Mouse (Mus musculus) gastrocnemius, adult 18-20 months (tissue): ENCODE data around the gene Kdm4b. TPM values are rescaled to one million over a fixed set of nuclear protein-coding genes. Genes with fewer than 3 reads are reported as not detected.
A peak's percentile ranks its signal among the peaks of the same experiment; 100 is the strongest.

ENCODE experiments used
- DNase-seq: peaks from one replicate; pipeline ENCODE4 v3.0.0; 2021; ENCODE audit warnings: low spot score
- total RNA-seq, 2 experiments: library from RNA; stranded (reverse); gene quantifications; 2 replicates each; pipeline ENCODE4 v1.2.3; 2021

Kdm4b gene
- total RNA-seq, 2 experiments from 2014 or later = 20.1 to 23.1 TPM

DNA sequence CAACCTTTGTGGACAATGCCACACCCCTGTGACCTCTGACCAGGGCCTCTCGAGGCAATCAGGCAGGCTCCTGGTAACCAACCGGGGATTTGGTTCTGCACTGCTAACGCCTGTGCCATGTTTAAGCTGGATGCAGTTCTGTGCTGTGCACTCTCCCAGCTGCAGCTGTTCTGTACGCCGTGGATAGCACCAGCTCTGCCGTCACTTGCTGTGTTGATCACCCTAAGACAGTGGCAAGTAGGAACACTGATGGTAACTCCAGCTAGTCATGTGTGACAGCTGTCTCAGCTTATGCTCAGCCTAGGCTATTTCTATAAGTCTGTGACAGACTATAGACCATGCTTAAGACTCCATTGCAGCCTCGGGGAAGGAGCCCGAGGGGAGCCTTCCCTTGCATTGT, 57.1 kb downstream of the Kdm4b start:
- DNase-seq = no peak

GRCm38 (mm10) chr17:56384903-56385302, 59.0 kb downstream of the Kdm4b start:
- no peak for DNase-seq

GRCm38 (mm10) chr17:56387612-56388011, 61.8 kb downstream of the Kdm4b start:
- no peak for DNase-seq

DNA sequence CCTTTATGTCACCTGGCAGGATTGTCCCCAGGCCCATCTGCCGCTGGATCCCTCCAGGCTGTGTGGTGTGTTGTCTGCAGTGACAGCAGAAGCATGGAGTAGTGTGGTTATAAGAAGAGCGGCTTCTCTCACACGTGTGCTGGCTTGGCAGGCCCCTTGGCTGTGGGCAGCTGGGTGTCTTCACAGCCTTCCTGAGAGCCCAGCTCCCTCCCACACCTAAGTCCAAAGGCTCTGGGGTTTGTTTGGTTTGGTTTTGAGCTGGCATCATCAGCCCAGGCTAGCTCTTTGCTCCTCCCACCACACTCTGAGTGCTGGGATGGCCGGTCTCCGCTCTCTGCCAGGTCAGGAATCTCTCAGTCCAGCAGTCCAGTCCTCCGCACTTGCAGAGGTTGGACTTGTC, 67.4 kb downstream of the Kdm4b start:
- DNase-seq = no peak

GRCm38 (mm10) chr17:56393889-56394288, 68.0 kb downstream of the Kdm4b start:
- no peak for DNase-seq

GRCm38 (mm10) chr17:56396051-56396450, 70.2 kb downstream of the Kdm4b start:
- DNase-seq = no peak

GRCm38 (mm10) chr17:56400221-56400620, 74.4 kb downstream of the Kdm4b start:
- peak; percentile 18 for DNase-seq

DNA sequence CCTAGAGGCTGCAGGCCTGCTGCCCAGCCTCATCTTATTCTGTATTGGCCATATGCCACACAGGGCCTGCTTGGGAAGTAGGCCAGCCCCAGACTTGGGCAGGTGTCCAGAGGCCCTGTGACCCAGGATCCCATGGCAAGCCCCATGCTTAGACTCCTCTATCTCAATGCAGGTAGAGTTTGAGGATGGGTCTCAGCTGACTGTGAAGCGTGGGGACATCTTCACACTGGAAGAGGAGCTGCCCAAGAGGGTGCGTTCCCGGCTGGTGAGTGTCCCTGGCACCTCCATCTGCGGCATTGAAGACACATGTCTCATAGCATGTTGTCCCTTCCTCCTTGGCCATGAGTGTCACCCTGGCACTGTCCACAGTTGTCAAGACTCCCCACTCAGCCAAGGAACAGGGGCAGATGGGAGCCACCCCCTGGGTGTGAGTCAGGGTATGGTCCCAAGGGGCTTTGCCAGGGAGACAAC, 75.2 kb downstream of the Kdm4b start:
- DNase-seq = peak; percentile 74

DNA sequence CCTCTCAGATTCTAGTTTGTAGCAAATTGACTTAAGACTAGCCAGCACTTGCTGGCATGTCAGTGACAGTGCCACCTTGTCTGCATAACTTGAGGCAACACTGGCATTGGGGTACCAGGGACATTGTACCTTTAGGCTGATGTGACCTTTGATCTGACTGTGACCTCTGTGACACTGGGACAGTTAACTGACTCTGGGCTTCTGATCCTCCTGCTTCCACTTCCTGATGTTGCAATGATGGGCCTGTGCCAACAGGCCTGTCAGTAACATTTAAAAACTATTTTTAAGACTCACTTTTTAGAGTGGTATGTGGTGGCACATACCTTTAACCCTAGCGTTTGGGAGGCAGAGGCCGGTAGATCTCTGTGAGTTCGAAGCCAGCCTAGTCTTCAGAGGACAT, 79.5 kb downstream of the Kdm4b start:
- no peak for DNase-seq

- no peak for DNase-seq
Observed at GRCm38 (mm10) chr17:56405856-56406840, 80.3 kb downstream of the Kdm4b start.

DNA sequence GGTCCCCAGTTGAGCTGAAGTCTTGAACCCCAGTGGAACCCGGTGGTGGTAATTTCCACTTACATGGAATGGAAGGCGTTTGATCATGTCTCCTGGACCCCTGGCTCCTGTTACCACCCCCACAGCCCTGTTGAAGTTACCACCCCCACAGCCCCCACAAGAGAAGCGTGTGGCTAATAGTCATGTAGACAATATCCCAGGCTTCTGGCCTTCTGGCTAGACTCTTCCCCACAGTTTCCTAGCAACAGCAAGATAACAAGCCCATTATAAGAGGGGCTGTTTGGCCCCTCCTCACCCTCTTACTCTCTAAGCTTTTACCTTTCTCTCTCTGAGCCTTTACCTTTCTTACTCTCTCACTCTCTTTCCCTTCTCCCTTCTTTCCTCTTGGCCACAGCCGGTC, 81.0 kb downstream of the Kdm4b start:
- DNase-seq = no peak

DNA sequence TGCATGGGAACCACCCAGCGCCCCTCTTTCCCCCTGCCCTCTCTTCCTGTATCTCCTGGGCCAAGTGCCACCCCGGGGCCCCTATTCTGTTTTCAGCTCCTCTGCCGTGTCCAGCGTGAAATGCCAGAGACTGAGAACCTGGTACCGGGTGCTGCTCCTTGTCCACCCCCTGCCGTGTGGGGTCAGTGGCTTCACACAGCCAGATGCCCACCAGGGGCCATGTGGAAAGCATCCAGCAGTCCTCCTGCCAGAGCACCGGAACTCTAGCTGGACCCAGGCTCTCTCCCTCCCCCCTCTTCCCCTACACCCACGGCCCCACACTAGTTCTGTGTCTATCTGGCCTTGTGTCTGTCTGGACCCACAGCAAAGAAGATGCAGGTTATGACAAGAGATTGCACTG, 81.5 kb downstream of the Kdm4b start:
- DNase-seq = no peak

GRCm38 (mm10) chr17:56408965-56409625, 83.2 kb downstream of the Kdm4b start:
- no peak for DNase-seq

- DNase-seq = no peak
Observed at GRCm38 (mm10) chr17:56409759-56410158, 83.9 kb downstream of the Kdm4b start.

GRCm38 (mm10) chr17:56411437-56411836, 85.6 kb downstream of the Kdm4b start:
- DNase-seq = no peak

DNA sequence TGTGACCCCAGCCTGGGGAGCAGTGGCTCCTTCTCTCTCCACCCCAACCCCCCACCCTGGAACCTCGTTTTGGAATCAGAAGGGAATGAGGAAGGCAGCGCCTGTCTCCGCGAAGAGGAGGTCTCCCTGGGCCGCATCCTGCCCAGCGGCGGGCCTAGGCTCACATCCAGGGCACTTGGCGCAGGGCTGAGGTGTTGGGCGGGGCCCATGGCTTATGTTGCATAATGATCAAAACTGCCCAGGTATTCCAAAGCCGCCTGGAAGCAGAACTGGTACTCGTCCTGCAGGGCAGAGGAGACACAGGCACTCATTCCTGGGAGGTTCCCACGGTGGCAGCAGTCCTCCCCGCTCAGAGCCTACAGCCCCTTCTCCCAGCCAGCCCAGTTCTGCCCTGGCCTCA, 87.3 kb downstream of the Kdm4b start:
- DNase-seq = no peak

DNA sequence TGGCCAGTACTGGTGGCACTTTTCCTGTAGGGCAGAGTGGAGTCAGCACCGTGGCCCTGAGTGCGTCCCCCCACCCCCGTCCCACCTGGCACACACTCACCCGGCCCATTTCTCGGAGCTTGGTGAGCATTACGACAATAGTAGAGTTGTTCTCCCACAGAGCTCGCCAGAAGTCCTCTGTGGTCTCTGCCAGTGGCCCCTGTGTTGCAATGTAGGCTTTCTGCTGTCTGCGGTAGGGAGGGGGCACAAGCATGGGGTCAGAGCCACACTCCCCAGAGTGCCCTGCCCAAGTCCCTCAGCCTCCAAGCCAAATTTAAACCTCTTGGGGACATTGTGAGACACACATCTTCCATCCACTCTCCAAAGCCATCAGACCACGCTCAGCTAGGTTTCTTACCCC, 88.9 kb downstream of the Kdm4b start:
- no peak for DNase-seq

- DNase-seq = no peak
Observed at GRCm38 (mm10) chr17:56418304-56418703, 92.4 kb downstream of the Kdm4b start.

DNA sequence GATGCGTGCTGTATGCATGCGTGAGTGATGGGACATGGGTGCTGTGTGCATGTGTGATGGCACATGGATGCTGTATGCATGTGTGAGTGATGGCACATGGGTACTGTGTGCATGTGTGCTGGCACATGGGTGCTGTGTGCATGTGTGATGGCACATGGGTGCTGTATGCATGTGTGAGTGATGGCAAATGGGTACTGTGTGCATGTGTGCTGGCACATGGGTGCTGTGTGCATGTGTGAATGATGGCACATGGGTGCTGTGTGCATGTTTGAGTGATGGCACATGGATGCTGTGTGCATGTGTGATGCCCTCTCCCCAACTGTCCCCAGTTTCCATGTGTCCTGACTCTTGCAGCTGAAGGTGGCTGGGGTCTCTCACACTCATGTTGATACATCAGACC, 94.2 kb downstream of the Kdm4b start:
- DNase-seq = no peak

GRCm38 (mm10) chr17:56424726-56425583, 99.1 kb downstream of the Kdm4b start:
- DNase-seq = peak; percentile 26

DNA sequence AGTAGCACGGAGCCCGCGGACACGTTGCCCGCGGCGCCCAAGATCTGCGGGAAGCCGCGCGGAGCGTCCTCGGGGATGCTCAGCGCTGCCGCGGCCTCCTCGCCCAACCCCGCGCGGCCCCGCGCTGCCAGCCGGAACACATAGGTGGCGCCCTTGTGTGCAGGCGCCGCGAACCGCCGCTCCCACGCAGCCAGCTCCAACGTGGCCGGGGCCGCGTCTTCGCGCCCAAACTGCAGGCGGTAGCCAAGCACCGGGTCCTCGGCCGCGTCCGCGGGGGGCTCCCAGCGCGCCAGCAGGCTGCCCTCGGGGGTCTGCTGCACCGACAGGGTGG, 99.7 kb downstream of the Kdm4b start:
- DNase-seq = peak; percentile 80

DNA sequence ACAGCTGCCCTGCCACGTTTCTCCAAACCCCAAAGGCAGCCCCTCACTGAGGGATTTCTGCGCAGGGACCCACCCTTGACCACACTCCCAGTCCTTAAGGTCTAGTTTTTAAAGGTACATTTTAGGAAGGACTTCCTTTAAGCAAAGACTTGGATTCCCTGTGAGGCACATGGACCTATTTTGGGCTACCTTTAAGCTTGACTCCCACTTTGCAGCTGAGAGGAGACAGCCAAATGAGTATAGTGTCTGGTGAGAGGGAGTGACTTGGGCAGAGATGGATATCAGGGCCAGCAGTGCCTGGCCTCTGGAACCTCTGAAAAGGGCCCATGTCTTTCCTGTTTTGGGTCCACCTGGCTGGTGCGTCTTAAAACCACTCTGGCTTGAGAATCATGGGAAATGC, 100.1 kb downstream of the Kdm4b start:
- no peak for DNase-seq
